Mouse (Mus musculus) heart, postnatal 0 days (tissue): Measurements from ENCODE around the gene Ccdc34.

Source experiments
- CTCF ChIP-seq: IDR thresholded peaks from 2 replicates; pipeline ENCODE4 v1.5.1; 2016; ENCODE audit warnings: antibody characterized with exemption, control low read depth, low read depth
- EP300 ChIP-seq: IDR thresholded peaks from 2 replicates; pipeline ENCODE4 v1.6.1; 2016; ENCODE audit warnings: antibody characterized with exemption, low read depth

- TF ChIP-seq CTCF (no peak), EP300 (no peak)
Observed at GRCm38 (mm10) chr2:110167694-110168093, 150.1 kb downstream of the Ccdc34 start.
